Mouse (Mus musculus): ENCODE results near the gene Noxa1.

GRCm38 (mm10) chr2:25114308-25114707, 19.4 kb upstream of the Noxa1 start:
- TF ChIP-seq POLR2A (IDR thresholded peaks at IDR 0.05; ENCODE audit: low read depth, low read length) (no peak), CTCF (IDR thresholded peaks at IDR 0.05; ENCODE audit: borderline replicate concordance, insufficient read depth, low read length) (no peak)

All from embryonic fibroblast, embryonic 13.5 days (primary cell).